Mouse (Mus musculus) cerebral cortex, adult 2 months (tissue): Measurements from ENCODE around the gene C330007P06Rik.

Source experiments
- WGBS: fragments of 180-500 bp; shearing (Covaris S2); methylation state at CpG from one replicate; pipeline ENCODE4 v1.1.7; 2018; 5-methylcytosine and 5-hydroxymethylcytosine counted together

C330007P06Rik gene

DNA sequence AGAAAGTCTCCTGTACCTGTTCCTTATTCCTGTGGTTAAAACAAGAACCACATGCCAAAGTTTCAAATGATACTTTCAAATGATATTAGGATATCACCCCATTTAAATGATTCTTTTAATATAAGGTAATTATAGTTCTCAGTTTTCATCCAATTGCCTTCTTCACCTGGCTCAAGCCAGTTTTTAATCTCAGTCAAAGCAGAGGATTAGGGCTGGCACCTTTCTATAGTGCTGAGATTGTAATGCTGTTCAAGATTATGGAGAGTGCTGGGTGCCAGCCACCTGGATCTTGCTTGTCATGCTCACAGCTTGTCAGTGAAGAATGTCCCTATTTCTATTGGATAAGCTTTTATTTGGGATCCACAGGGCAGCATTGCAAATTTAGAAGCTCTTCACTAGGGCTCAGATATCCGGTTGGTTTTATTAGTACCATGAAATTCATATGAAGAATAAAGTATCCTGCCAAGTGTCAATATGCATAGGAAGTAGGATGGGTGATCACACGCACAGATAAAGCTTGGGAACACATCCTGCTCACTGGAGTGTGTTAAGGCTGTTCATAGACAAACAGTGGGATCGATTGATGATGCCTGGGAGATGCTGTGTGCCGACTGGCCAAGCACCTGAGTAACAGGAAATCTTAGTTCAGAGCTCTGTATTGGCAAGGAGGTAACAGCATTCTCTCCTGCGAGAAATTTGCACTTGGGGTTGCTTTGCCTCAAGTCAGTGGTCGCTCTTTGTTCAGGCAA, 74.6 kb downstream of the C330007P06Rik start:
- WGBS = 37% methylated on average over 6 of the region's 6 CpGs

DNA sequence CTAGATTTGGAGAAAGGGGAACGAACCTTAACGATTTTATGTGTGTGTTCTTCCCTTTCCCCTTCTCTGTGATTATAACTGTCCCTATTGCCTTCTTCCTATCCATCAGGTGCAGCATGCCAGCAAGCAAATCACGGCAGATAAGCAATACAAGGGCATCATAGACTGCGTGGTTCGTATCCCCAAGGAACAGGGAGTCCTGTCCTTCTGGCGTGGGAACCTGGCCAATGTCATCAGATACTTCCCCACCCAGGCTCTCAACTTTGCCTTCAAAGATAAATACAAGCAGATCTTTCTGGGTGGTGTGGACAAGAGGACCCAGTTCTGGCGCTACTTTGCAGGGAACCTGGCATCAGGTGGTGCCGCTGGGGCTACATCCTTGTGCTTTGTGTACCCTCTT, 77.2 kb downstream of the C330007P06Rik start:
- WGBS = 21% methylated on average over 8 of the region's 8 CpGs

DNA sequence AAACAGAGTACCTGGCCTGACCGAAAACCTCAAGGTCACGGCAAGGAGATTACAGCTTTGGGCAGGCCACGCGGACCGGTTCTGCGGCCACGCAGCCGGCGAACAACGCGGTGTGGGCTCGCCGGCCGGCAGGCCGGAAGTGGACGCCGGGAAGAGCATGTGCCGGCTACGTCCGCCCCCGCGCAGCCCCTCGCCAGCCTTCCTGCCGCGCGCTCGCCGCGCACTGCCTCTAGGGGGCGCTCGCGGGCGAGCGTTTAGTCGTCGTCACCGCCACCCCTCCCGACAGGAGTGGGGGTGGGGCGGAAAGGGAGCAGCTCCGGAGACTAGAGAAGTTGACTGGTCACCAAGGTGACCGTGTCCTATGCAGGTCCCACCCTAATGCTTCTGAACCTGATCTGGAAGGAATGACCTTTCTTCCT, 77.7 kb downstream of the C330007P06Rik start:
- WGBS = 5% methylated on average over 41 of the region's 41 CpGs

DNA sequence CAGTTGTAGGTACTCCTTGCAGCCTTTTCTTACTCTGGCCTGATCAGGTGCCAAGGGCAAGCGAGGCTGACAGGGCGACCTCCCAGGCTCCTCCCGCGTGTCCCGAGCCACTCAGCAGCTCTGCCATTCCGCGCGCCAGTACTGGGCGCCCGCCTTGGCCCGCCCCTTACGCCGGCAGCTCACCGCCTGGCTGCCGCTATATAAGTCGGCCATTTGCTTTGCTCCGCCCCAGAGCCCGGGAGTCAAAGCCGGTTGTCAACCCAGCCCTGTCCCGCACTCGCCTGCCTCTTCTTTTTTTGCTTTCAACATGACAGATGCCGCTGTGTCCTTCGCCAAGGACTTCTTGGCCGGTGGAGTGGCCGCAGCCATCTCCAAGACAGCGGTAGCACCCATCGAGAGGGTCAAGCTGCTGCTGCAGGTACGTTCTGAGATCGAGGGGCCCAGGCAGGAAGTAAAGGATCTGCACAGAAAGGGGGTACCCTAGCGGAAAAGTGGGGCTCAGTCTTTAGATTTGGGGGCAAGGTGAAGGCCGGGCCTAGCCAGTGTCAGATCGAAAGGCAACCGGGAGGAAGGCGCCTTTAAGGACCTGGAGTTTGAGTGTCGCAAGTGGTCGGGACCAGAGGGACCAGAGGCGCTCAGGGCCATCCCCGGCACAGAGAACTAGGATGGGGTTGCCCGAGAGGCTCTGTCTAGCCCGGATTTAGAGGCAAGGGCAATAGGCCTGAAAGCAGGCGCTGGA, 78.3 kb downstream of the C330007P06Rik start, which contains the start of gene Slc25a5:
Gene Slc25a5, plus strand, starts transcription at position 228 of the 739 bp plus-strand sequence.
- 3% methylated on average over 41 of the region's 41 CpGs for WGBS

DNA sequence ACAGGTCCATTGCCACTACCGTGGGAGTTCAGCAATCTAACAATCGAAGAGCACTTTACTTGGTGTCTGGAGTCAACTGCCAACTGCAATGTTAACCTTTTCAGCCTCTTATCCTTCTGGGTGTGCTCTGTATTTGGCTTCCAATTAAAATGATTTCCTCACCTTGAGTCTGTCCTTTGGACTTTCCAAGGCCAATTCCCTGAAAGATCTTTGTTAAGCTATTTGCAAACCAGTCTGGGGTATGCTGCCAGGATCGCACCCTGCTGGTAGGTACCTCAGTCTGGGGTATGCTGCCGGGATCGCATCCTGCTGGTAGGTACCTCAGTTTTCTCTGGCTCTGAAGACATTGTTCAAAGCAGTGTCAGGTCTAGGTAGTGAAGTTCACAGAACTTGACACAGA, 79.3 kb downstream of the C330007P06Rik start:
- 66% methylated on average over 5 of the region's 5 CpGs for WGBS

DNA sequence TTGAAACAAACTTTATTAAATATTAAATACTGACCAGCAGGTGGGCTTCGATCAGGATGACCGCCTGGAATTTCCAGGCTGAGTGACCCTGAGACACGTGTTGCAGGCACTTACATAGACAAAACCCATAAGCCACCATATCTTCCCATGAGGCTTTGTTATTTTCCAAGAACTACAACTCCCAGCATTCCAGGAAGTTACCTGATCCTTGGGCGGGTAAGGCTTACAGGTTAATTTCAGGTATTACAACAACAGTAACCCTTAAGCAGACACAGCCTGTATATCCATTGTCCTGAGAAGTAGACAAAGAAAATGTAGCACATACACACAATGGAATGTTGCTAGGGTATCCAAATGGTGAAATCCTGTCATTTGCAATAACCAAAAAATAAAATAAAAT, 84.6 kb downstream of the C330007P06Rik start:
- WGBS = 83% methylated on average over 4 of the region's 4 CpGs

DNA sequence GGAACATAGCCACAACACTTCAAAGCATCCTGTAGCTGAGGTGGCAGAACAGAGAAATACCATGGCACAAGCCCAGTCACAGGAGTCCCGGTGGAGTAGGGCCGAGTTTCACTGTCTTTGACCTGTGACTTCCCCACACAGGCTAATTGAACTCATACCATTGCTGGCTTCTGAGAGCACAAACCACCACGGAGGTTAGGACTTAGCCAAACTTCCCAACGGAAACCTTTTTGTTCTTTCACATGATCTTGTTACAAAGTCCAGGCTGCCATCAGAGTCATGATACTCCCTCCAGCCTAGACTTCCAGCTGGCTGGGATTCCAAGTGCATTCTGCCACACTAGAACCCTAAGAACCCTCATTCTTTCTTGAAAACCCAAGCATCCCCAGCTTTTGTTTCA, 96.2 kb downstream of the C330007P06Rik start:
- 71% methylated on average over 4 of the region's 4 CpGs for whole genome bisulfite sequencing

DNA sequence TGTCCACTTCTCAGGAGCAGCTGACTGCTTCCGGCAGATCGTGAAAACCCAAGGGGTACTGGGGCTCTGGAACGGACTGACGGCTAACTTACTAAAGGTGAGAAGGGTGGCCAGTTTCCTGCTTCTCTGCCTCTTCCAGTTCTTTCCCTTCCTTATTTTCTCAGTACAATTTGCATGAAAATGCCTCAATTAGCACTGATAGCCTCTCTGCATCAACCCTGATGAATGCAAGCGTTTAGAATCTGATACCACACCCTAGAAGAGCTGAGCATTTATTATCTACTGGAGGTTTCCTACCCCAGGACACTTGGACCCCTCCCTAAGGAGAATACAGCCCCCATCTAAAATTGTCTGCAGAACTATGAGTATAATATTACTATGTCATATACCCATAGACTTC, 98.4 kb downstream of the C330007P06Rik start:
- 90% methylated on average over 5 of the region's 5 CpGs for WGBS
